Mouse (Mus musculus) cerebellum, postnatal 14 days (tissue): Measurements from ENCODE around the gene Oaz3.

Source experiments
- DNase-seq, 2 experiments: peaks; one replicate each; pipeline ENCODE4 v3.0.0; 2021; ENCODE audit warnings: mixed read lengths in 2 of 2

The Oaz3 gene

GRCm38 (mm10) chr3:94456529-94457000, 12.8 kb upstream of the Oaz3 start:
- peak; percentile 91 for DNase-seq

GRCm38 (mm10) chr3:94449377-94449776, 5.7 kb upstream of the Oaz3 start:
- DNase-seq = no peak

- peak; percentile 98 for DNase-seq
Observed at GRCm38 (mm10) chr3:94442951-94443596, 641 bp downstream of the Oaz3 start, which contains the start of gene Mrpl9. Mrpl9 (plus strand) TSS chr3:94443318.

GRCm38 (mm10) chr3:94441182-94441581, 2.5 kb downstream of the Oaz3 start:
- peak; percentile 43 to 44 for DNase-seq

GRCm38 (mm10) chr3:94436420-94436819, 7.3 kb downstream of the Oaz3 start:
- no peak for DNase-seq

GRCm38 (mm10) chr3:94434305-94434704, 9.4 kb downstream of the Oaz3 start:
- no peak for DNase-seq

GRCm38 (mm10) chr3:94430980-94431379, 12.7 kb downstream of the Oaz3 start:
- DNase-seq = no peak

- peak; percentile 98 for DNase-seq
Observed at GRCm38 (mm10) chr3:94413031-94413679, 30.6 kb downstream of the Oaz3 start, which contains the start of gene Tdrkh. Tdrkh (plus strand) TSS chr3:94413273.

- DNase-seq = no peak
Observed at GRCm38 (mm10) chr3:94412530-94412929, 31.2 kb downstream of the Oaz3 start.

GRCm38 (mm10) chr3:94405561-94405960, 38.2 kb downstream of the Oaz3 start:
- no peak for DNase-seq

- DNase-seq = no peak
Observed at GRCm38 (mm10) chr3:94404366-94405054, 39.2 kb downstream of the Oaz3 start.

- DNase-seq = no peak
Observed at GRCm38 (mm10) chr3:94402451-94402850, 41.3 kb downstream of the Oaz3 start.

- no peak for DNase-seq
Observed at GRCm38 (mm10) chr3:94399663-94400310, 43.9 kb downstream of the Oaz3 start.

GRCm38 (mm10) chr3:94398943-94399481, 44.7 kb downstream of the Oaz3 start:
- DNase-seq = peak; percentile 54 to 61

- DNase-seq = no peak
Observed at GRCm38 (mm10) chr3:94398217-94398616, 45.5 kb downstream of the Oaz3 start, which contains the start of gene Lingo4. Lingo4 (plus strand) TSS chr3:94398517.

GRCm38 (mm10) chr3:94396851-94397250, 46.9 kb downstream of the Oaz3 start:
- DNase-seq = no peak

- DNase-seq = no peak
Observed at GRCm38 (mm10) chr3:94396336-94396735, 47.4 kb downstream of the Oaz3 start.

- DNase-seq = no peak
Observed at GRCm38 (mm10) chr3:94393049-94393448, 50.7 kb downstream of the Oaz3 start.

- DNase-seq = no peak
Observed at GRCm38 (mm10) chr3:94392128-94392527, 51.6 kb downstream of the Oaz3 start.

GRCm38 (mm10) chr3:94391001-94391400, 52.7 kb downstream of the Oaz3 start:
- peak; percentile 74 to 83 for DNase-seq

- DNase-seq = no peak
Observed at GRCm38 (mm10) chr3:94389420-94389819, 54.3 kb downstream of the Oaz3 start.

GRCm38 (mm10) chr3:94388047-94388446, 55.7 kb downstream of the Oaz3 start:
- DNase-seq = no peak

- no peak for DNase-seq
Observed at GRCm38 (mm10) chr3:94387391-94387790, 56.3 kb downstream of the Oaz3 start.
